Mouse (Mus musculus) kidney, postnatal 14 days (tissue): ENCODE measurements around the gene Slfn14.
"Not testable (repeated sequence)": the region's sequence is repeated elsewhere in the genome, so short reads cannot be mapped to it uniquely, and the experiment has no call there.

Source experiments
- DNase-seq: peaks from one replicate; pipeline ENCODE4 v3.0.0; 2022; ENCODE audit warnings: mixed read lengths

Slfn14 gene

DNA sequence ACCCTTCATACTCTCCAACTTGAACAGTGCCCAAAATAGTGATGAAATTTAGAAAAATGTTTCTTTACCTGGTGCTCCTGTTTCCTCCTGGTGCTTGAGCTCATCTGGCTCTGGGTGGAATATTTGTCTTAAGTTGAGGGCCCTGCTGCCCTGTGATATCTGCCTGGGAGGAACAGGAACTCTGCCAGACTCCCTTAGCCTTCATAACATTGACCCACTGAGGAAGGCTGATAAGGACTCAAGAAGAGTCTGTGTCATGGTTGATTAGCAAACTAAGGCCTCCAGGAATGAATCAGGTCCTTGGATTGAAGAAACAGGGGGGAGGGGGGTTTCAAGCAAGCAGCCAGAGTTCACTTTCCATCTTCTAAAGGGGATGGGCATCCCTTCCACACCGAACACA is at the start of gene Slfn14:
Gene Slfn14, minus strand, starts transcription at position 161 of the 400 bp plus-strand sequence.
- DNase-seq = no peak

DNA sequence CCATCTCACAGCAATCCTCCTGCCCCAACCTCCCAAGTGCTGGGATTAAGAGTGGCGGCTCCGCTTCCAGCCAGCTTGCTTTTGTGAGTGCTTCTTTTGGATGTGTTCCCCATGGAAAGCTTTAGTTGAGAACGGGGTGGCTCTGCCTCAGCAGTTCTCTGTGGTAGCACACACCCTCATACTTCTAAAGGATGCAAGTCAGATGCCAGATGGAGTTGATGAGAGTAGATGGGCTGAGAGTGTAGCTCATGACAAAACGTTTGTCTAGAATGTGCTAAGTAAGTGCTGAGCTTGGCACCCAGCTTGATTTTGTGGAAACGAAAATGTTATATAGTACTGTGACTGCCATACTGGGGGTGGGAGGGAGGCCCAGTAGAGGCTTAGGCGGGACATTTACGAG is 49.3 kb upstream of the Slfn14 start:
- DNase-seq = no peak

DNA sequence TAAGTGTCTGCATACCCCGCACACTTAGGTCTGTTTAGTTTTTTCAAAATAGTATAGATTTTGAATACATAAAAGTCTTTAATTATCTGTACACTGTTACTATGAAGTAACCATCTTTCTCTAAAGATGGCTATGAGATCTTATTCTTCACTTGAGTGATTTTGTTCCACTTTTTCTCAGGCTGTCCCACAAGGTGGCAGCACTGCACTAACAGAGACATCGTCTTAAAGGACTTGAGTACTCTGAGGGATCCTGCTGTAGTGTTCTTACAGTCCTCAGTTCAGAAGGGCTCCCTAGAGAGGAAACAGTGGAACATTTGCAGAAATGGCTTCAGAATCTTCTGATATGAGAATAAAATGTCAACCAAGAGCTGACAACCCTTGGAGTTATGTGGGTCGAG is 40.9 kb upstream of the Slfn14 start:
- peak; percentile 53 for DNase-seq

DNA sequence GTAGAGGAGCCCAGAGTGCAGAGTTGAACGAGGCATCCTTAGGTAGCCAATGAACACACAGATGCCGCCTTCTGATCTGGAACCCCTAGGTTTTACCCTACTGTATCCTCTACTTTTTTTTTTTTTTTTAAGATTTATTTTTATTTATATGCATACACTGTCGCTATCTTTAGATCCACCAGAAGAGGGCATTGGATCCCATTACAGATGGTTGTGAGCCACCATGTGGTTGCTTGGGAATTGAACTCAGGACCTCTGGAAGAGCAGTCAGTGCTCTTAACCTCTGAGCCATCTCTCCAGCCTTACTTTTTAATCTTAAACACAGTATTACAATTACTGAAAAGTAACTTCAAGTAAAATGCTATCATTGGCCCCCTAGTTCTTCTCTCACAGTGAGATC is 40.2 kb upstream of the Slfn14 start:
- not testable (repeated sequence) for DNase-seq

DNA sequence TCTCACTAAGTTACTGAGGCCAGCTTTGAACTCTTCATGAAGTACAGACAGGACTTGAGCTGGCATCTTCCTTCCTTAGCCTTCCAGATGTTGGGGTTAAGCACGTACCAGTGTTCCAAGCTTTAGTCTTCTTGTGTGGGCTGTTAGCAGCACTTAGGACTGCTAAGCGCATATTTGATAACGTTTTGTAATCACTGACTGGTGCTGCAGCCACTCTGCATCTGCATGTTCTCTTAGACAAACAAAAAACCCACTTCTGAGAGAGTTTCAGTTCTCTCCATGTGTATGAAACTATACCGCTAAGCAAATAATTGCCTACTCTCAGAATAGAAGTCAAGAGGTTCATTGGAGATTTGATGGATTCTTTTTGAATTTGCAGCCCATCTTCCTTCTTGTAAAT is 32.5 kb upstream of the Slfn14 start:
- no peak for DNase-seq

DNA sequence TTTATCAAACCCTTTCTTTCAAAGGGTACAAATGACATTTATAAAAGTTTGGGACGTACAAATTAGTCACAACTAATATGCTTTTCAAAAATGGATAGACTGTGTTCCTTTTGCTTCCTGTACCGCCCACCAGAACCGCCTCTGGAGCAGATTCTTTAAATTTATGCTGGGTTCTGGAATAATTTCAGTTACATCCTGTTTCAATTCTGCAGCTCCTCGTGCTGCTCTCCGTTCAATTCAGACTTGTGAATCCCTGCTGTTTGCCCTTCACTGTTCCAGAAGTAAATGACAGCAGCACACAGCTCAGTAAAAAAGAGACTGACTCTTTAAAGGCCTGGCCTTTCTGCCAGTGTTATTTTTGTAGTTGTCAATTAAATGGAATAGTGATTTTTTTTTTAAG is 25.9 kb upstream of the Slfn14 start:
- no peak for DNase-seq

DNA sequence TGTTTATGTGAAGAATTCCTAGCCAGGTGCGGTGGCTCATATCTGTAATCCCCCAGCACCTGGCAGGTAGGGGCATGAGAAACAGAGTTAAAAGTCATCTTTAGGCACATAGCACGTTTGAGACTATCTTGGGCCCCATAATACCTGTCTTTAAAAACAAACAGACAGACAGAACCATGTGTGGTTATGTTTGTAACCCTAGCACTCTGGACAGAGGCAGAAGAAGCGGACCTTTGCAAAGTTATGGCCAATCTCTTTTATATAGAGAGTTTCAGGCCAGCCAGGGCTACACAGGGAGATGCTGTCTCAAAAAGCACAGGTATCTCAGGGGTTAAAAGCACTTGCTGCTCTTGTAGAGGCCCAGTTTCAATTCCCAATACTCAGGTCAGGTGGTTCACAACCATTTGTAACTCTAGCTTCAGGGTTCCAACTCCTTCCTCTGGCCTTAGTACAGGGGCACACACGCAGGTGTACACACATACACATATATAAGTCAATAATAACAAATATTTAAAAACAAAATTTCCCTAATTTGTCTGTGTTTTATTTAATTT is 20.3 kb upstream of the Slfn14 start:
- no peak for DNase-seq

DNA sequence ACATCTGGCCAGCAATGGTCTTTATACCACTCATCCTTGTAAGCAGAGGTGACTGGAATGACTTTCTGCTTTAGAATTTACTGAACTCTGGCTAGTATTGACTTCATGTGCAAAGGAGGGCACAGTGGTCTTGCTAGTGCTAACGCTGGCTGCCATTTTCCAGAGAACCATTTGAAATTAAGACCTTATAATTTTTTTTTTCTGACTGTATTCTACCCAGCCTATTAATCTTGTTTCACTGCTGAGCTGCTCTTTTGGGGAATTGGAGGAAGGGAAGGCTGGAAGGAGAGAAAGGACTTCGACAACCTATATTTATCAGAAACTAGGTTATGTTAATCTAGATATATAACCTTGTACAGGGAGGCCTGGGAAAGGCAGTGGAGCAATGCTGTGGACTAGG is 18.0 kb upstream of the Slfn14 start:
- no peak for DNase-seq

DNA sequence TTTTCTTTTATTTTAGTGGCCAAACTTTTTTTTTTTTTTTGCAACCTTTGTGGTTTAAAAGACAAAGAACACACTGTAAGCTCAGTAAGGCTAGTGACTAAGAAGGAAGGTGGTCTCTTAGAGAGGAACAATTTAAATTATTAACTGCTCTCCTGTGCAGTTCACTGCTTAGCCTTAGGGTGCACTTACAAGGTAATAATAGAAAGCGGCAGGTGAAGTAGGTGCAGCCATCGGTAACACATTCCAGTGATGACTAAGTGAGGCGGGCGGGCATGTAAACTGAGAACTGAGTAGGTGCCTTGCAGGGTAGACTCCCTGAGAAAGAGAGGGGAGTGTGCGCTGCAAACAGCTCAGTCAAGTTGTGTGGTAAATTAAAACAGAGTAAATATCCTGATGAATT is 17.2 kb upstream of the Slfn14 start:
- peak; percentile 51 for DNase-seq

DNA sequence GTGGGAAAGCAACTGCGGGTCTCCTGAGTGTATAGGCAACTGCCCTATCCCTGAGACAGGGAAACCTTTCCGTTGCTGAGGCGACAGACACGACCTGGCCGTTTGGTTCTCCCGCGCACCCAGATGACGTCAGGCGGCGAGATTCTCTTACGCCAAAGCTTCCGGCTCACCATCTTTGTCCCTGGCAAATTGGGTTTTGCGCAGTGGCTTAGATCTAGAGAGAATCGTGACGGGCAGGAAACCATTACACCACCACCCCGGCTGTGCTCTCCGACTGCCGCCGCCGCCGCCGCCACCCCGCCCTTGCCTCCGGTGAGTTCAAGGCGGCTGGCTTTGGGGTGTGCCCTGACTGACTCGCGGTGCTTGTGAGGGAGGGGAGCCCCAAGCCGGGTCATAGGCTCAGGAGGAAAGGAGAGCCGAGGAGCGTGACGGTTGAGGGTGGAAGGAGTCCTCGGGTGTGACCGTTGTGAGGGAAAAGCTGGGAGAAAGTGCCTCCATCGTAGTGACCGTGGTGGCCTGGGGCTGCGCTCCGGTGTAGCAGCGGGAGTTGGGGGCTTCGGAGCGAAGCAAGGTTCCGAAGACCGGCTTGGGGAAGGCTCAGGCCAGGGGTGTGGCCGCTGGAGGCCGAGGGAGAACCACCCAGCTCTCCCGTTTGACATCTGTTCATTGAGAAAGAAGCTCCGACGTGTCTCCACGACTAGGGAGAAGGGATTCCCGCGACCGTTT is 16.2 kb upstream of the Slfn14 start, which contains the start of gene Pex12:
Gene Pex12, minus strand, starts transcription at position 61 of the 726 bp plus-strand sequence.
- peak; percentile 97 for DNase-seq

DNA sequence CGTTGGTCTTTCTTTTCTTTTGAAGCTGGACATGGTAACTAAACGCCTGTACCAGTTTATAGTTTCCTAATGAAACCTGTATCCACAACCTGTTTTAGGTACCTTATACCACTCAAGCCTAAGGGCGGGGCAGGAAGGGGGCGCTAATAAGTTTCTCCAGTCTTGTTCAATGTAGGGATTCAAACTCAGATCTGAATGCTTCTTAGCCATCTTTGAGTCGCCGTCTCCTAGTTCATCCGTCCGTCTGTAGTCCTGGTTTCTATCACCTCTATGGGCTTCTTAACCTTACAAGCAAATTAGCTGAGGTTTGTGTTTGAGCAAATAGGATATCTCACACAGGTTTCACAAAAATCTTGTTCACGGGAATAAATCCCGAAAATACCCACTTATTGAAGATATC is 15.6 kb upstream of the Slfn14 start:
- DNase-seq = peak; percentile 26

DNA sequence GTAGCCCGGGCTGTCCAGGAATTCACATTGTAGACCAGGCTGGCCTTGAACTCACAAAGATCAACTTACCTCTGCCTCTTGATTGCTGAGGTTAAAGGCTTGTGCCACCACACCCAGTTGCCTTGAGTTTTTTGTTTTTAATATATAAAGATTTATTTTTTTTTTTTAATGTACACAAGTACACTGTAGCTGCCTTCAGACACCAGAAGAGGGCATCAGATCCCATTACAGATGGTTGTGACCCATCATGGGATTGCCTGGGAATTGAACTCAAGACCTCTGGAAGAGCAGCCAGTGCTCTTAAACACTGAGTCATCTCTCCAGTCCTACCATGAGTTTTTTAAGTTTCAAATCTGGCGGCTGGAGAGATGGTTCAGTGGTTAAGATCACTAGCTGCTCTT is 14.9 kb upstream of the Slfn14 start:
- DNase-seq = no peak

DNA sequence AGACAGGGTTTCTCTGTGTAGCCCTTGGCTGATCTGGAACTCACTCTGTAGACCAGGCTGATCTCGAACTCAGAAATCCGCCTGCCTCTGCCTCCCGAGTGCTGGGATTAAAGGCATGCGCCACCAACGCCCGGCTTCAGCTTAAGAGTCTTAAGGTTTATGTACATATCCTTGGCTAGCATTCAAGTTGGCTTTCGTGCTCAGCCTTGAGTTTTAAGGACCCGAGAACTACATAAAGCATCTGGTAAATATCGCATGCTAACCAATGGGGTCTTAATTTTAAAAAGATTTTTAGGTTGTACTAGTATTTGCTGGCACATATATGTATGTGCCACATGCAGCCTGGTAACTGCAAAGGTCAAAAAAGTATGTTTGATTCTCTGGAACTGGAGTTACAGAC is 13.2 kb upstream of the Slfn14 start:
- DNase-seq = no peak

DNA sequence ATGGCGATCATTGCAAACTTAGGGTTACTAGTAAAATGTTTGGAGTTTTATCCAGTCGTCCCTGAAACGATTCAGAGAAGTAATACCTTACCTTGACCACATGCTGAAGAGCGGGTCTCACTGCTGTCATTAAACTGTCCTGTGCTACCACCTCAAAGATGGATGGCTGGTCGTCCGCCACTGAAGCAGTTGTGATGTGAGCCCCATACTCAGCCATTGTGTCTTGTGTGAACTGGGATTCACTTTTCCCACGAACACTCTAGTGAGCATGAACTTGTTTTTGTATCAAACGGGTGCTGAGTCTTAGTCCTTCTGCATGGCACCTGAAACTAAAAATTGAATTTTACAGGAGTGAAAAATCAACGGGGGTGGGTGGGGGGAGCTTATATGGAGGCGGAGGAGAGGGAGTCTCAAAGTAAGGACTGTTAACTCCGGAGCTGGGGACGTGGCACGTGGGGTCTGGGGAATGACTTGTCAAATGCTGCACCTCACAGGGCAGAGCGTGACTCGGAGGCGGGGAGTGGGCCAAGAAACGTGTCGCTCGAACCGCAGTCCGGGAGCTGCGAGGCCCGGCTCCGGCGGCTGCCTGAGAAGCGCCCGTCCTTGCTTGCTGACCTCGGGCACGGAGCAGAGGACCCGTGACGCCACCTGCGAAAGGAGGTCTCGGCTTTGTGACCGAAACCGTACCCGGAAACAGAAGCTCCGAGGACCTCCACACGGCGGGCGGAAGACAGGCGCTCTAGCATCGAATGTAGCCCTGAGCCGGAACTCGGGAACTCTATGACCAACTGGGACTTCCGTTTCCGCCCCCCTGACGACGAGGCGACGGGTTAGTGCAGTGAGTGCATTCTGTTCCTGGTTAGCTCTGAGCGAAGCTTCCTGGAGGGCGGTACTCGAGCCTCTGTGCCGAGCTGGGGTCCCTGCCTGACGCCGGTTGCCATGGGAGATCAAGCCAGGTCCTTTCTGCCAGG is 12.0 kb upstream of the Slfn14 start, which contains the start of gene Ap2b1:
Gene Ap2b1, plus strand, starts transcription at position 800 of the 971 bp plus-strand sequence.
- DNase-seq = peak; percentile 95

DNA sequence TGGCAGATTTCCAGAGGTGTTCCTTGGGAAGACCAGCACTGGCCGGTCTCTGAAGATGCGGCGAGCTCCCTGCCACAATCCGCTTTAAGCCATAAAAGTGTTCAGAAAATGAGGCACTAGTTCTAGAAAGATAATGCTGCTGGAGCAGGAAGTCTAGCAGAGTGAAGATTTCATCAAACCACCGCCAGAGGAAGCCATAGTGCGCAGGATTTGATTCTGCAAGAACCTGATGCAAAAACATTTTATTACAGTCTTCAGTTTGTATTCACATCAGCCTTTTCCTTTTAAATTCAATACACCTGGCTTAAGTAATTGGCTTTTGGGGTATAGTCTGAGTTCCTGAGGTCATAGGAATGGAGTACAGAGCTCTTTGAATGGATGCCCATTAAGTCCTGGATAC is 11.3 kb upstream of the Slfn14 start:
- no peak for DNase-seq

DNA sequence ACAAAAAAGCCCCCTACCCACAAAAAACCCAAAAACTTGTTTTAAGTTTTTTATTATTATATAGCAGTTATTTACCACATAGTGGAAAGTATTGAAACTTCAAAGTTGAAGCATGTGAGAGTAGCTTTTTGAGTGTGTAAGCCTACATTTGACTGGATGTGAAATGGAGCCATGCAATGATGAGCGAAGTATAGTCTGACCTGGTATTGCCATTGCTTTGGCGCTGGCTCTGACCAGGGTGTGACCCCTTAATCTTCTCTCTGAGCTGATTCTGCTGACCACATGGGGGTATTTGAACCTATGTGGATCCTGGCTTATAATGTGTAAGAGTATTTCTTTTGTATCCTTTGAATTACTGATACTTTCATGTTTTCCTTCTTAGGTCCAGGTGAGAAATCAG is 7.6 kb upstream of the Slfn14 start:
- DNase-seq = no peak

DNA sequence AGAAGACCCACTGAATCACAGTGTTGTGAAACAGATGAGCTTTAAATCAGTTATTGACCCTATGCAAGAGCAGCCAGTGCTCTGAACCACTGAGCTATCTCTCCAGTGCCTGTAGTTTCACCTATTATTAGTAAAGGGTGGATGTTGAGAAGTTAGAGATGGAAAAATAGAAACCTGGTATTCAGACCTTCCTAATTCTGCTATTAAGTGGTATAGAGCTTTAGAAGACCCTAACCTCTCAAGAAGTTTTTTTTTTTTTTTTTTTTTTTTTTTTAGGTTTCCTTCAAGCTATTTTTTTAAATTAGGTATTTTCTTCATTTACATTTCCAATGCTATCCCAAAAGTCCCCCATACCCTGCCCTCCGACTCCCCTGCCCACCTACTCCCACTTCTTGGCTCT is 6.7 kb upstream of the Slfn14 start:
- no peak for DNase-seq

DNA sequence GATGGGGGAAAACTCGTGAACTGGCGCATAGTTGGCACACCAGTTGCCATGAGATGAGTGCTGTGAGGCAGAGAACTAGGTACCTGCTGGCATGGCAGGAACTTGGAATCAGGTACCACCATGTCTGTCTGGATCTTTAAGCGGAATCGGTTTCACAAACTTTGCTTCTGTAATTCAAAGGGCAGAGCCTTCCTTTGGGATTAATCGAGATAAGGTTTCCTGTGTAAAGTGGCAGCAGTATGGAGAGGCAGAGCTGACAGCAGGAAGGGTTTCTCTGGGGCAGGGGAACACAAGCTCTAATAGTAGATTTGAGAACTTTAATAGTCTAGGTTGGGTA is 5.7 kb upstream of the Slfn14 start:
- no peak for DNase-seq

DNA sequence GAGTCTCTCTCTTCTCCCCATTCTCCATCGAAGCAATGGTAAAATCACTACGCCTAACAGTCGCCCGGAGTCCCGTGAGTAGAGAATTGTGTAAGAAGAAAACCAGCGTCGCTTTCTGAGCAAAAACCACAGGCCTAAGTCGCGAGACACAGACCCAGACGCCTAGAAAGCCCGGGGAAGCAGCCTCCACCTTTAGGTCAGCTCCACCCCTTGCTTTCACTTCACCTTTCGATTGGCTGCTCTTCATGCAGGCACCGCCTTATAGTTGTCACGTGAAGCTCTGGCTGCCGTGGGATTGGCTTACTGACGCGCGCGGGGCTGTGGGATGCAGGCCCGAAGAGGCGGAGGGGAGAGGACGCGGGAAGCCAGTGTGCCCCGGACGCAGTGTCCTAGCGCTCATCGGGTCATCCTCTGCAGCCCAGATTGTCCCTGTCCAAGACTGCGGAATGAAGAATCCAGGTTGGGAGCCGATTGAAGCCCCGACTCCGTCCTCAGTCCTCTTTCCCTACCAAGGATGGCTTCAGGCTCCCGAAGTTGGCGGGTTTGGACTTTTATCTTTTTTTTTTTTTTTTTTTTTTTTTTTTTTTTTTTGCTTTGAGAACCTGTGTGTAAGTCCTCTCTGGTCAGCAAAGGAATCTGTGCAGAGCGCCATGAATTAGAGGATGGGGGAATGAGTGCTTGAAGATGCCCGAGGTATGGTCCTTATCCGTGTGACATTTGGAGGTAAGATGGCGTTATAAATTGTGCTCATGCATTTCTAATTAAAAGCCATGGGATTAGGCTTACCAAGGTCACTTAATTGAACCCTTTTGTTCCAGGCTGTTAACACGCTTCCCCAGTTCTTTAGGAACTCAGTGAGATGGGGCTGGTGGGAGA is 5.1 kb upstream of the Slfn14 start:
- DNase-seq = peak; percentile 97

DNA sequence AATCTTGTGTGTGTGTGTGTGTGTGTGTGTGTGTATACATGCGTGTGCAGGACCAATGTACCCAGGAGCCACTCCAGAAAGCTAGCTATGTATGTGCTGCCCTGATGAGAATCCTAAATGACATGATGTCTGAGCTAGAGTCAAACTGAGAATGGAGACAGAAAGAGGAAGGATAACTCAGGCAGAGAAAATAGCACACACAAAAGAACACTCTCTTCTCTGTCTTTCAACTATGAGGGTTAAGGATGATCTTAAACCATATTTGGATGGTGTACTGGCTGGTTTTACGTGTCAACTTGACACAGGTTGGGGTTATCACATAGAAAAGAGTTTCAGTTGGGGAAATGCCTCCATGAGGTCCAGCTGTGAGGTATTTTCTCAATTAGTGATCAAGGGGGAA is 3.1 kb upstream of the Slfn14 start:
- no peak for DNase-seq

DNA sequence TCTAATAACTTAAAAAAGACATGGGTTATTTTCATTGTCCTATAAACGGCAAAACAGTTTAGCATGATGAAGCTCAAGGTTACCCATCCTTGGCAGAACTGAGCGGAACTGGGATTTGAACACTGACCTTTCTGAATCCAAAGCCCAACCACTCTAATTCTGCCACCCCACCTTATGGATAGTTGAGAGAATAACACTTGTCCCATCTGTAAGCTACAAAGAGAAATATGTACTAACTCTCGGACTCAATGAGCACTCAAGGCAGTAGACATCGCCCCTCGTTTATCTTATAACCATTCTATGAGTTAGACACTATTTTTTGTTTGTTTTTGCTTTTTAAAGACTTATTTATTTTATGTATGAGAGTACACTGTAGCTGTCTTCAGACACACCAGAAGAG is 2.5 kb upstream of the Slfn14 start:
- no peak for DNase-seq

DNA sequence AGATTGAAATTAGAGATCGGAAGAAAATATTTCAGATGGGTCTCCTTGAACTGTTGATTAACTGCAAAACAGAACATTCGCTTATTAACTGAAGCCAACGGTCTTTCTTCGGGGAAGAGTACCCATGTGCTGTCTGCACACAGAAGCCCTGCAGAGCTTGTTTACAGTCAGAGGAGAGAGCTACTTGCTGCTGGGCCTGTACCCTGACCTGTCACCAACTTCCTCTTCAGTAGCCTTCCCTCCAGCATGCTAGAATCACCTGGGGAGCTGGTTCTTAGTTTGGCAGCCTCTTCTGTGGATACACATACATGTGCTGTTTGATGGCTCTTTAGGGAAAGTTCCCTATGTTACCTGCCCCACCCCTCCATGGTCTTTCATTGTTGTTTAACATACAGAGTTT is 899 bp downstream of the Slfn14 start:
- no peak for DNase-seq

DNA sequence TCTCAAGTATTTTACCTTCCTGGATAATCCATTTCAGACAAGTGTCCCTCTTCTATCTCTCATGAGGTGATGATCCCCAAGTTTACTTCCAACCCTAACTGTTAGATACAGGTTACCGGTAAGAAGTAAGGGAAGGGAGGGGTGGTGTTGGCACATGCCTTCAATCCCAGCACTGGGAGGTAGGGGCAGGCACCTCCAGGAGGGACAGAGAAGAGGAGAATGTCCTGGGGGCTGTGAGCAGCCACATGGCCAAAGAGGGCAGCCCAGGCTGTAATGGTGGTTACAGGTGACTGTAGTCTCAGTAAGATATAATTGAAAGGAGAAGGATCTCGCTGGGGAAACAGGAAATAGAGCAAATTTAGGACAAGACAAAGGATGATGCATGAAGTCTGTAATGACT is 4.4 kb downstream of the Slfn14 start:
- no peak for DNase-seq
